Mouse (Mus musculus) T-cell, adult 2 months (primary cell): ENCODE results near the gene Sh3rf3.

ENCODE experiments used
- DNase-seq: peaks from one replicate; pipeline ENCODE4 v3.0.0; 2022; ENCODE audit warnings: low spot score

Gene Sh3rf3

GRCm38 (mm10) chr10:58915301-58916245, 102.4 kb downstream of the Sh3rf3 start:
- no peak for DNase-seq

GRCm38 (mm10) chr10:58921643-58922188, 108.6 kb downstream of the Sh3rf3 start:
- DNase-seq: no peak

GRCm38 (mm10) chr10:58922216-58922829, 109.2 kb downstream of the Sh3rf3 start:
- no peak for DNase-seq

- no peak for DNase-seq
Observed at GRCm38 (mm10) chr10:58922993-58923392, 109.8 kb downstream of the Sh3rf3 start.

- no peak for DNase-seq
Observed at GRCm38 (mm10) chr10:58926578-58926977, 113.4 kb downstream of the Sh3rf3 start.

GRCm38 (mm10) chr10:58928952-58929442, 115.8 kb downstream of the Sh3rf3 start:
- DNase-seq: no peak

GRCm38 (mm10) chr10:58932151-58932773, 119.1 kb downstream of the Sh3rf3 start:
- no peak for DNase-seq

- DNase-seq: no peak
Observed at GRCm38 (mm10) chr10:58935606-58936005, 122.4 kb downstream of the Sh3rf3 start.

GRCm38 (mm10) chr10:58936441-58936860, 123.3 kb downstream of the Sh3rf3 start:
- DNase-seq: no peak

- no peak for DNase-seq
Observed at GRCm38 (mm10) chr10:58937521-58937920, 124.4 kb downstream of the Sh3rf3 start.

GRCm38 (mm10) chr10:58942819-58943218, 129.7 kb downstream of the Sh3rf3 start:
- no peak for DNase-seq

- DNase-seq: no peak
Observed at GRCm38 (mm10) chr10:58943661-58944400, 130.7 kb downstream of the Sh3rf3 start.

GRCm38 (mm10) chr10:58944930-58945329, 131.8 kb downstream of the Sh3rf3 start:
- DNase-seq: no peak

GRCm38 (mm10) chr10:58949770-58950638, 136.8 kb downstream of the Sh3rf3 start:
- no peak for DNase-seq

GRCm38 (mm10) chr10:58960193-58960592, 147.0 kb downstream of the Sh3rf3 start:
- no peak for DNase-seq

- DNase-seq: no peak
Observed at GRCm38 (mm10) chr10:58968236-58968635, 155.1 kb downstream of the Sh3rf3 start.

GRCm38 (mm10) chr10:58969351-58969750, 156.2 kb downstream of the Sh3rf3 start:
- DNase-seq: no peak

GRCm38 (mm10) chr10:58972115-58972514, 159.0 kb downstream of the Sh3rf3 start:
- no peak for DNase-seq

- DNase-seq: no peak
Observed at GRCm38 (mm10) chr10:58974138-58974537, 161.0 kb downstream of the Sh3rf3 start.

GRCm38 (mm10) chr10:58979320-58979959, 166.3 kb downstream of the Sh3rf3 start:
- DNase-seq: no peak
